Mouse (Mus musculus) forebrain, postnatal 0 days (tissue): ENCODE data around the gene C8g. TPM values are rescaled to one million over a fixed set of nuclear protein-coding genes. Genes with fewer than 3 reads are reported as not detected.
A peak's percentile ranks its signal among the peaks of the same experiment; 100 is the strongest.

Experiments
- ATAC-seq: fragments of 200-750 bp; cut with Nextera tagmentation; 2 replicates; pipeline ENCODE4 v1.8.0; 2017; ENCODE audit warnings: mild to moderate bottlenecking, moderate library complexity
- DNase-seq: peaks from one replicate; pipeline ENCODE4 v3.0.0-alpha.2; 2015
- H3K27ac ChIP-seq: fragments of 300-500 bp; sonication (generic); 2 replicates; pipeline ENCODE4 v1.5.1; 2014; ENCODE audit warnings: low read depth, mild to moderate bottlenecking, antibody characterized with exemption, low read length, moderate library complexity, mixed read lengths
- H3K27me3 ChIP-seq: fragments of 300-500 bp; sonication (generic); 2 replicates; pipeline ENCODE4 v1.6.1; 2014; ENCODE audit warnings: mild to moderate bottlenecking, low read length, mixed read lengths; ENCODE audit not compliant: insufficient read depth
- H3K36me3 ChIP-seq: fragments of 300-500 bp; sonication (generic); 2 replicates; pipeline ENCODE4 v1.6.1; 2014; ENCODE audit warnings: mild to moderate bottlenecking, moderate library complexity; ENCODE audit not compliant: insufficient read depth
- H3K4me1 ChIP-seq: fragments of 300-500 bp; sonication (generic); 2 replicates; pipeline ENCODE4 v1.6.1; 2014; ENCODE audit warnings: antibody characterized with exemption; ENCODE audit not compliant: insufficient read depth
- H3K4me2 ChIP-seq: fragments of 300-500 bp; sonication (generic); 2 replicates; pipeline ENCODE4 v1.6.1; 2014; ENCODE audit warnings: low read depth, mild to moderate bottlenecking, moderate library complexity
- H3K4me3 ChIP-seq: fragments of 300-500 bp; sonication (generic); 2 replicates; pipeline ENCODE4 v1.5.1; 2014; ENCODE audit warnings: low read depth, low read length, mixed read lengths
- H3K9ac ChIP-seq: fragments of 300-500 bp; sonication (generic); 2 replicates; pipeline ENCODE4 v1.6.1; 2014; ENCODE audit warnings: mild to moderate bottlenecking
- H3K9me3 ChIP-seq: fragments of 300-500 bp; sonication (generic); 2 replicates; pipeline ENCODE4 v1.6.1; 2016; ENCODE audit warnings: low read length
- CTCF ChIP-seq: sonication (generic); IDR thresholded peaks from 2 replicates; pipeline ENCODE4 v1.5.1; 2016; ENCODE audit warnings: antibody characterized with exemption, control low read depth, low read depth
- WGBS: fragments of 180-500 bp; shearing (Covaris S2); extraction: QIAGEN DNeasy Blood & Tissue Kit; methylation state at CpG from one replicate; pipeline ENCODE4 v1.1.7; 2014; 5-methylcytosine and 5-hydroxymethylcytosine counted together
- polyA plus RNA-seq: library from polyadenylated mRNA; unstranded; fragments of >200 nt; fragmentation: Nextera tagmentation; extraction: Ambion mirVana; gene quantifications from 2 replicates; pipeline ENCODE4 v1.2.1, GENCODE M21; 2015
- total RNA-seq: library from RNA; depleted of rRNA; stranded (reverse); fragments of >200 nt; gene quantifications from 2 replicates; pipeline ENCODE4 v1.2.3, GENCODE M21; 2014

The C8g gene
- total and polyA plus RNA-seq, 2 experiments from 2014 or later, result 2.4 to 4.0 TPM

- DNase-seq (no peak), ATAC-seq (no peak)
- WGBS, result 90% methylated on average over 3 of the region's 3 CpGs
- H3K9me3 ChIP-seq, result no peaks in the 10 kb centered on the region
- H3K27ac ChIP-seq, result no peak overlapping the region
- no peak for TF ChIP-seq CTCF
- no peak overlapping the region for H3K4me2 ChIP-seq
- no peak overlapping the region for H3K9ac ChIP-seq
- no peaks in the 10 kb centered on the region for H3K27me3 ChIP-seq
- no peak overlapping the region for H3K4me3 ChIP-seq
- no peaks in the 10 kb centered on the region for H3K4me1 ChIP-seq
- no peaks in the 10 kb centered on the region for H3K36me3 ChIP-seq
Observed at GRCm38 (mm10) chr2:25477967-25478675, 23.4 kb downstream of the C8g start.

GRCm38 (mm10) chr2:25477541-25477940 lies 24.0 kb downstream of the C8g start:
- ATAC-seq, result no peak
- H3K9ac ChIP-seq, result no peak overlapping the region
- no peaks in the 10 kb centered on the region for H3K27me3 ChIP-seq
- no peaks in the 10 kb centered on the region for H3K9me3 ChIP-seq
- H3K4me1 ChIP-seq, result no peaks in the 10 kb centered on the region
- WGBS, result 87% methylated on average over 8 of the region's 8 CpGs
- no peak overlapping the region for H3K4me3 ChIP-seq
- no peaks in the 10 kb centered on the region for H3K36me3 ChIP-seq
- no peak for DNase-seq
- TF ChIP-seq CTCF, result no peak
- H3K27ac ChIP-seq, result no peak overlapping the region
- no peak overlapping the region for H3K4me2 ChIP-seq

- Histone ChIP-seq H3K4me3 (no peak overlapping the region), H3K36me3 (no peaks in the 10 kb centered on the region), H3K9me3 (no peaks in the 10 kb centered on the region), H3K27me3 (no peaks in the 10 kb centered on the region), H3K4me1 (peaks cover 3% of the 10 kb centered on the region; the same call in 1 of the 2 replicates), H3K4me2 (no peak overlapping the region), H3K9ac (no peak overlapping the region), H3K27ac (no peak overlapping the region)
- DNase-seq (no peak), ATAC-seq (no peak)
- TF ChIP-seq CTCF, result no peak
- WGBS, result 83% methylated on average over 2 of the region's 2 CpGs
Observed at GRCm38 (mm10) chr2:25472550-25472949, 29.0 kb downstream of the C8g start.

- Histone ChIP-seq H3K9ac (0 out of 2 replicates have a peak within 1 kb of the TSS, but pooled peaks have one; percentile 22), H3K4me2 (no peak within 1 kb of the TSS), H3K9me3 (no peaks in the 10 kb centered on the region), H3K36me3 (no peaks in the 10 kb centered on the region), H3K4me3 (no peak within 1 kb of the TSS), H3K27me3 (no peaks in the 10 kb centered on the region), H3K4me1 (peaks cover 3% of the 10 kb centered on the region; the same call in 1 of the 2 replicates), H3K27ac (peak within 1 kb of the TSS; percentile 54)
- DNase-seq (no peak), ATAC-seq (no peak)
- no peak for TF ChIP-seq CTCF
- WGBS, result 64% methylated on average over 6 of the region's 6 CpGs
Observed at GRCm38 (mm10) chr2:25469969-25470368, 31.6 kb downstream of the C8g start, which contains the start of gene Ptgds. TSS of gene Ptgds (minus strand) at chr2:25470046.

- Histone ChIP-seq H3K4me3 (no peak overlapping the region), H3K4me1 (peaks cover 3% of the 10 kb centered on the region; the same call in 1 of the 2 replicates), H3K4me2 (no peak overlapping the region), H3K27me3 (no peaks in the 10 kb centered on the region), H3K36me3 (no peaks in the 10 kb centered on the region), H3K27ac (peak overlapping the region; percentile 54), H3K9me3 (no peaks in the 10 kb centered on the region), H3K9ac (0 out of 2 replicates have a peak overlapping the region, but pooled peaks have one; percentile 22)
- ATAC-seq, result peak; percentile 83
- TF ChIP-seq CTCF, result no peak
- 67% methylated on average over 10 of the region's 10 CpGs for WGBS
- DNase-seq, result peak; percentile 67
Observed at GRCm38 (mm10) chr2:25468962-25469915, 32.3 kb downstream of the C8g start.

- Histone ChIP-seq H3K9me3 (no peaks in the 10 kb centered on the region), H3K27ac (no peak overlapping the region), H3K4me2 (no peak overlapping the region), H3K36me3 (no peaks in the 10 kb centered on the region), H3K27me3 (no peaks in the 10 kb centered on the region), H3K4me3 (no peak overlapping the region), H3K9ac (no peak overlapping the region), H3K4me1 (peaks cover 3% of the 10 kb centered on the region; the same call in 1 of the 2 replicates)
- TF ChIP-seq CTCF, result no peak
- ATAC-seq (no peak), DNase-seq (no peak)
- WGBS, result 71% methylated on average over 14 of the region's 14 CpGs
Observed at GRCm38 (mm10) chr2:25467606-25468303, 33.8 kb downstream of the C8g start.
